In the genomic region with DNA sequence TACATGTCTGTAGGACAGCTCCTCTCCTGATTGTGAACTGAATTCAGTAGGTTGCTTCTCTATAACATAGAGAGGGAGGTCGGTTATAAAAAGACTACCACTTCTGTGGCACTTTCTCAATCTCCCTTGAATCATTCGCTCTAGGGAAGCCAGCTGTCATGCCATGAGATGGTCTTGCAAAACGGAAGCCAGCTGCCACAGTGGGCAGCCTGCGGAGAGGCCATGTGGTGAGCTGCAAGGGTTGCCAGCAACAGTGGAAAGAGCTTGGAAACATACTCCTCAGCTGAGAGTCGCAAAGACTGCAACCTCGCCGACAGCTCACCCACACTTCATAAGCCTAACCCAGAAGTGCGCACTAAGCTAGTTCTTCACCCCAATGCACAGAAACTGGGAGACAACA, we compare ENCODE assay signal across 16 mouse cellular contexts. TPM values are rescaled to one million over a fixed set of nuclear protein-coding genes. Genes with fewer than 3 reads are reported as not detected.
DNase-seq lines count a peak whose midpoint lies in the region; ATAC-seq and TF ChIP-seq lines count a peak whose summit lies in the region.
"Had no signal": no experiment of that assay in that cellular context is flagged by ENCODE, and none has a peak within 500 bp of the region (broad histone marks: within the 10 kb centered on the region; RNA-seq: fewer than 3 reads in every experiment).

No protein-coding gene starts in this region.

- no peaks in the 10 kb centered on the region for H3K27me3 ChIP-seq in forebrain, postnatal 0 days (ENCODE audit: insufficient read depth, low read length)
- no peaks in the 10 kb centered on the region for H3K27me3 ChIP-seq in forebrain, embryonic 15.5 days
- no peaks in the 10 kb centered on the region for H3K27me3 ChIP-seq in heart, embryonic 12.5 days (replicated peaks)
- H3K27me3 ChIP-seq: neural tube, embryonic 12.5 days had no signal

- TF ChIP-seq CTCF in forebrain, postnatal 0 days (IDR thresholded peaks at IDR 0.05; ENCODE audit: low read depth), result no peak

- peak; percentile 18 for DNase-seq in forebrain, postnatal 0 days
- DNase-seq in right cerebral cortex, adult 2 months (ENCODE audit: low spot score in 2 of 2), result peak; percentile 42 to 51
- DNase-seq in right cerebral cortex, postnatal 4 days, result no peak
- DNase-seq in spleen, postnatal 4 days (ENCODE audit: low spot score in 2 of 2), result no peak
- no peak for DNase-seq in heart, adult 9 months (ENCODE audit: low spot score in 2 of 2)
- DNase-seq: spleen, adult 18-20 months had no signal

- H3K4me2 ChIP-seq in forebrain, postnatal 0 days (ENCODE audit: low read depth), result no peak overlapping the region
- H3K4me2 ChIP-seq in forebrain, embryonic 15.5 days (replicated peaks), result no peak overlapping the region
- H3K4me2 ChIP-seq in heart, embryonic 12.5 days, result no peak overlapping the region
- H3K4me2 ChIP-seq: neural tube, embryonic 12.5 days had no signal

- WGBS in forebrain, postnatal 0 days, result 67% methylated on average over 8 of the region's 8 CpGs
- WGBS in forebrain, embryonic 15.5 days, result 75% methylated on average over 8 of the region's 8 CpGs
- WGBS in heart, embryonic 12.5 days, result 57% methylated on average over 8 of the region's 8 CpGs

- H3K36me3 ChIP-seq in forebrain, postnatal 0 days (ENCODE audit: insufficient read depth), result no peaks in the 10 kb centered on the region
- no peaks in the 10 kb centered on the region for H3K36me3 ChIP-seq in forebrain, embryonic 15.5 days
- H3K36me3 ChIP-seq in heart, embryonic 12.5 days, result no peaks in the 10 kb centered on the region
- H3K36me3 ChIP-seq: G1E; hindbrain, embryonic 10.5 days; neural tube, embryonic 12.5 days had no signal

- peak; percentile 79 for ATAC-seq in forebrain, postnatal 0 days
- ATAC-seq in forebrain, embryonic 15.5 days (replicated peaks), result no peak
- peak; percentile 46; the same call in 1 of the 2 replicates for ATAC-seq in granulocyte monocyte progenitor cell, adult 5-6 weeks (replicated peaks; ENCODE audit: poor library complexity, severe bottlenecking)
- no peak for ATAC-seq in heart, embryonic 12.5 days (ENCODE audit: insufficient number of reproducible peaks, low FRiP score)
- ATAC-seq: activated CD4-positive, CD25-positive, alpha-beta regulatory T cell, adult 4 months had no signal

- H3K9me3 ChIP-seq in forebrain, postnatal 0 days (ENCODE audit: low read length), result no peaks in the 10 kb centered on the region
- no peaks in the 10 kb centered on the region for H3K9me3 ChIP-seq in forebrain, embryonic 15.5 days
- H3K9me3 ChIP-seq in heart, embryonic 12.5 days (replicated peaks), result no peaks in the 10 kb centered on the region
- H3K9me3 ChIP-seq: hindbrain, embryonic 10.5 days; neural tube, embryonic 12.5 days had no signal

- H3K4me1 ChIP-seq in forebrain, postnatal 0 days (ENCODE audit: insufficient read depth), result no peaks in the 10 kb centered on the region
- no peaks in the 10 kb centered on the region for H3K4me1 ChIP-seq in forebrain, embryonic 15.5 days
- 0 out of 2 replicates have a peak, but pooled peaks cover 7% of the 10 kb centered on the region for H3K4me1 ChIP-seq in heart, embryonic 12.5 days (replicated peaks)
- H3K4me1 ChIP-seq: hindbrain, embryonic 10.5 days; neural tube, embryonic 12.5 days had no signal

- no peak overlapping the region for H3K9ac ChIP-seq in forebrain, postnatal 0 days
- no peak overlapping the region for H3K9ac ChIP-seq in forebrain, embryonic 15.5 days (replicated peaks)
- no peak overlapping the region for H3K9ac ChIP-seq in heart, embryonic 12.5 days
- H3K9ac ChIP-seq: neural tube, embryonic 12.5 days had no signal

- H3K27ac ChIP-seq in forebrain, postnatal 0 days (ENCODE audit: low read depth, low read length), result no peak overlapping the region
- no peak overlapping the region for H3K27ac ChIP-seq in forebrain, embryonic 15.5 days (replicated peaks)
- H3K27ac ChIP-seq in heart, embryonic 12.5 days (ENCODE audit: poor library complexity, severe bottlenecking), result no peak overlapping the region
- H3K27ac ChIP-seq: hindbrain, embryonic 10.5 days; kidney, postnatal 0 days; neural tube, embryonic 12.5 days had no signal

- no peak overlapping the region for H3K4me3 ChIP-seq in forebrain, postnatal 0 days (ENCODE audit: low read depth, low read length)
- no peak overlapping the region for H3K4me3 ChIP-seq in forebrain, embryonic 15.5 days
- no peak overlapping the region for H3K4me3 ChIP-seq in heart, embryonic 12.5 days
- H3K4me3 ChIP-seq: hindbrain, embryonic 10.5 days; neural tube, embryonic 12.5 days had no signal

RNA-seq across cellular contexts. Expression of gene Cdh20, which starts 13.8 kb away (rescaled TPM):
- total RNA-seq in forebrain, postnatal 0 days (2014; rRNA removed), result 6.4 and 8.9 TPM in 2 replicates
- polyA plus RNA-seq in forebrain, postnatal 0 days (2015; fragmentation: Nextera tagmentation; extraction: Ambion mirVana), result 1.3 and 2.0 TPM in 2 replicates
- polyA plus RNA-seq in forebrain, embryonic 15.5 days (2015; fragmentation: Nextera tagmentation; extraction: Ambion mirVana), result 1.1 and 1.2 TPM in 2 replicates
- not detected in 2 replicates for total RNA-seq in granulocyte monocyte progenitor cell, adult 5-6 weeks (2014; fragmentation: Nextera tagmentation)
- not detected in 2 replicates for total RNA-seq in granulocyte monocyte progenitor cell, adult 5-6 weeks (2017)
- 1.3 and 1.6 TPM in 2 replicates for polyA plus RNA-seq in heart, embryonic 12.5 days (2016; fragmentation: Nextera tagmentation; extraction: Ambion mirVana)
- total RNA-seq: megakaryocyte-erythroid progenitor cell, adult 5-6 weeks had no signal
- polyA plus RNA-seq: activated CD4-positive, CD25-positive, alpha-beta regulatory T cell, adult 4 months; G1E; liver, embryonic 16.5 days had no signal

Comparison
In these comparisons a context has a peak if more than half of its experiments do, and no peak if none do; other contexts are left out.
1. ATAC-seq: peak in forebrain, postnatal 0 days (single experiment) and granulocyte monocyte progenitor cell, adult 5-6 weeks (single experiment); none in forebrain, embryonic 15.5 days (single experiment) and heart, embryonic 12.5 days (single experiment).
2. DNase-seq: peak in forebrain, postnatal 0 days (single experiment) and right cerebral cortex, adult 2 months (2 of 2); none in right cerebral cortex, postnatal 4 days (single experiment), spleen, postnatal 4 days (0 of 2) and heart, adult 9 months (0 of 2).